Mouse (Mus musculus): ENCODE results near the gene Pabpc1l. TPM values are rescaled to one million over a fixed set of nuclear protein-coding genes. Genes with fewer than 3 reads are reported as not detected.
A peak's percentile ranks its signal among the peaks of the same experiment; 100 is the strongest.

The Pabpc1l gene
- polyA plus RNA-seq, 1 experiment = 1.0 TPM

- no peak for TF ChIP-seq POLR2A (IDR thresholded peaks at IDR 0.05; ENCODE audit: extremely low read depth, insufficient read depth, low read length)
- no peak for TF ChIP-seq CTCF (IDR thresholded peaks at IDR 0.05; ENCODE audit: extremely low read depth, insufficient read depth, low read length)
- Histone ChIP-seq H3K4me1 (ENCODE audit: control insufficient read depth, insufficient read depth, low read length) (peaks cover 30% of the 10 kb centered on the region), H3K4me3 (ENCODE audit: insufficient read depth, low read length) (no peak overlapping the region), H3K27ac (ENCODE audit: insufficient read depth, low read length) (no peak overlapping the region)
These were observed 20.7 kb upstream of the Pabpc1l start for GRCm38 (mm10) chr2:164004503-164004902.

DNA sequence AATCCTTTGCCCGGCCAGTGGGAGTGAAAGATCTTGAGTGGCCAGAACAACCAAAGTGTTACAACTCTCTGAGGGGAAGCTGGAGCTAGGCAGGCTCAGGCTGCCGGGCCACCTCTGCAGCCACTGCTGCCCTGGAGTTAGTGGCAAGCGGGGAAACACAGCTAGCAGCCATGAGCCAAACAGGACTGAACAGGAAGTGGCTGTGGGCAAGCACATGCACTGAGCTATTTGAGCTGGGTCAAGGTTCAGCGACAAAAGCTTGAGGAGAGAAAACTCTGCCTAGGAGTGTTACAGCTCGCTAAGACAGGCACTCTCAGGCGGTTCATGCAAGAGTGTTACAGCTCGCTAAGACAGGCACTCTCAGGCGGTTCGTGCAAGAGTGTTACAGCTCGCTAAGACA, 18.3 kb upstream of the Pabpc1l start:
- Histone ChIP-seq H3K4me1 (ENCODE audit: control insufficient read depth, insufficient read depth, low read length) (peaks cover 25% of the 10 kb centered on the region; the same call in 1 of the 2 replicates), H3K27ac (ENCODE audit: insufficient read depth, low read length) (no peak overlapping the region), H3K4me3 (ENCODE audit: insufficient read depth, low read length) (no peak overlapping the region)
- TF ChIP-seq CTCF (IDR thresholded peaks at IDR 0.05; ENCODE audit: extremely low read depth, insufficient read depth, low read length) (no peak), POLR2A (IDR thresholded peaks at IDR 0.05; ENCODE audit: extremely low read depth, insufficient read depth, low read length) (no peak)

DNA sequence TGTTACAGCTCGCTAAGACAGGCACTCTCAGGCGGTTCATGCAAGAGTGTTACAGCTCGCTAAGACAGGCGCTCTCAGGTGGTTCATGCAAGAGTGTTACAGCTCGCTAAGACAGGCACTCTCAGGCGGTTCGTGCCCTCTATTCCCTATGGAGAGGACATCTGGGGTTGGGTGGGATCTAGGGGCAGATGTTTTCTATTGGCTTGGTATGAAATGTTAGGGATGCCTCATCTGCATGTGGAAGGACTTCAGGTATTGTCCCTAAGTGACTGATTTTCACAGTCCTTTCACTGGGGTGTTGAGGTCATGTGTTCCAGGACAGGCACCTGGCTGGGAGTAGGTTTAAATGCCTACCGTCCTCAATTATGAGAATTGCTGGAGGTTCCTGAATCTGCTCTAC, 17.7 kb upstream of the Pabpc1l start:
- H3K27ac ChIP-seq (ENCODE audit: insufficient read depth, low read length) = peak overlapping the region; percentile 49; the same call in 1 of the 2 replicates
- TF ChIP-seq CTCF (IDR thresholded peaks at IDR 0.05; ENCODE audit: extremely low read depth, insufficient read depth, low read length) (no peak), POLR2A (IDR thresholded peaks at IDR 0.05; ENCODE audit: extremely low read depth, insufficient read depth, low read length) (no peak)
- H3K4me3 ChIP-seq (ENCODE audit: insufficient read depth, low read length) = no peak overlapping the region

GRCm38 (mm10) chr2:164007987-164008545, 17.2 kb upstream of the Pabpc1l start:
- TF ChIP-seq CTCF (IDR thresholded peaks at IDR 0.05; ENCODE audit: extremely low read depth, insufficient read depth, low read length) (no peak), POLR2A (IDR thresholded peaks at IDR 0.05; ENCODE audit: extremely low read depth, insufficient read depth, low read length) (no peak)
- H3K4me3 ChIP-seq (ENCODE audit: insufficient read depth, low read length) = no peak overlapping the region
- H3K27ac ChIP-seq (ENCODE audit: insufficient read depth, low read length) = peak overlapping the region; percentile 49; the same call in 1 of the 2 replicates
- peaks cover 19% of the 10 kb centered on the region; the same call in 1 of the 2 replicates for H3K4me1 ChIP-seq (ENCODE audit: control insufficient read depth, insufficient read depth, low read length)

More for the DNA sequence above, 17.7 kb upstream of the Pabpc1l start:
- H3K4me1 ChIP-seq (ENCODE audit: control insufficient read depth, insufficient read depth, low read length) = peaks cover 23% of the 10 kb centered on the region; the same call in 1 of the 2 replicates

DNA sequence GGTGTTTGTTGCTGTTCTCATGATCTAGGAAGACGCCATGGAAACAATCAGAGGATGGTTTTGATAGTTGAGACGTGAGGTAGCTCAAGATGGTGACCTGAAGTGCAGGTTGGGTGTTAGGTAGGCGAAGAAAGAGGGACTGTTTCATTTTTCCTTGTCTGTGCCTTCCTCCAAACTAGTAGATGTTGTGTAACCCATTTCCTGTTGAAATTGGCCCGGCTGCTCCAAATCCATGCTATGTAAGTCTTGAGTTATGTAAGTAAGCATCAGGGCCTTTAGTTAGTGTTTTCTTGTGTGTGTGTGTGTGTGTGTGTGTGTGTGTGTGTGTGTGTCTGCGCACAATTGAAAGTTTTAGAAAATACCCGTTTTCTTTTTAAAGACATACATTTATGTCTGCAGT, 16.0 kb upstream of the Pabpc1l start:
- H3K27ac ChIP-seq (ENCODE audit: insufficient read depth, low read length) = peak overlapping the region; percentile 82
- H3K4me1 ChIP-seq (ENCODE audit: control insufficient read depth, insufficient read depth, low read length) = peaks cover 17% of the 10 kb centered on the region; the same call in 1 of the 2 replicates
- H3K4me3 ChIP-seq (ENCODE audit: insufficient read depth, low read length) = no peak overlapping the region
- TF ChIP-seq CTCF (IDR thresholded peaks at IDR 0.05; ENCODE audit: extremely low read depth, insufficient read depth, low read length) (no peak), POLR2A (IDR thresholded peaks at IDR 0.05; ENCODE audit: extremely low read depth, insufficient read depth, low read length) (no peak)

DNA sequence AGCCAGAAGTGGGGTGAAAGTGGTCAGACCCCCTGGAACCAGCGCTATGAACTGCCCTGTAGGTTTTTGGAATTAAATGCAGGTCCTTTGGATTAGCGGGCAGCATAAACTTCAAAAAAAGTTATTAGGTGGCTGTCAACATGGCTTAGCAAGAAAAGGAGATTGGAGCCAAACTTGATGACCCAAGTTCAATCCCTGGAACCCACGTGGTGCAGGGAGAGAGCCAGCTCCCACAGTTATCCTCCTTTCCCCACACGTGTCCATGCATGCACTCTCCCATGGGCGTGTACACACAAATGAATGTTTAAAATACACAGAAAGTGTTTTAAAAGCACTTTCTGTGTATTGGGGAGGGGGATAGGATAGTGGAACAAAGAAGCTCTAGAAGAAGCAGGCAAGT, 14.8 kb upstream of the Pabpc1l start:
- Histone ChIP-seq H3K27ac (ENCODE audit: insufficient read depth, low read length) (no peak overlapping the region), H3K4me3 (ENCODE audit: insufficient read depth, low read length) (no peak overlapping the region), H3K4me1 (ENCODE audit: control insufficient read depth, insufficient read depth, low read length) (peaks cover 14% of the 10 kb centered on the region; the same call in 1 of the 2 replicates)
- TF ChIP-seq POLR2A (IDR thresholded peaks at IDR 0.05; ENCODE audit: extremely low read depth, insufficient read depth, low read length) (no peak), CTCF (IDR thresholded peaks at IDR 0.05; ENCODE audit: extremely low read depth, insufficient read depth, low read length) (no peak)

- no peak overlapping the region for H3K27ac ChIP-seq (ENCODE audit: insufficient read depth, low read length)
- peaks cover 14% of the 10 kb centered on the region; the same call in 1 of the 2 replicates for H3K4me1 ChIP-seq (ENCODE audit: control insufficient read depth, insufficient read depth, low read length)
- H3K4me3 ChIP-seq (ENCODE audit: insufficient read depth, low read length) = no peak overlapping the region
- TF ChIP-seq POLR2A (IDR thresholded peaks at IDR 0.05; ENCODE audit: extremely low read depth, insufficient read depth, low read length) = no peak
- TF ChIP-seq CTCF (IDR thresholded peaks at IDR 0.05; ENCODE audit: extremely low read depth, insufficient read depth, low read length) = no peak
These were observed 14.3 kb upstream of the Pabpc1l start for GRCm38 (mm10) chr2:164010944-164011343.

DNA sequence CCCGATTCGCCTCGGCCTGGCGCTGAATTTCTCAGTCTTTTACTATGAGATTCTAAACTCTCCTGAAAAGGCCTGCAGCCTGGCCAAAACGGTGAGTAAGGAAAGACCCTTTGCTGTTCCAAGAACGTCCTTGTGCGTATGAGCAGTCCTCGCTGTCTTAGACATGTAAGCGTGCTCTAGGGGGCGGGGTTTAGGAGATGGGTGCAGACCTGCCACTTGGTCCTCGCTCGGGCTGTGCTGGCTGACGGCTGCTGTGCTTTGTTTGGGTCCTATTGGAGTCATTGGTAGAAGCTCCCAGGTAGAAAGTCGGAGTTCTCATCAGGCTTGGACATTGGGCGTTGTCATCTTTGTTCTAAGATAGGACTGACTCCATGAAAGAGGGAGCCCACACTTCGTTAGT, 9.9 kb upstream of the Pabpc1l start:
- H3K27ac ChIP-seq (ENCODE audit: insufficient read depth, low read length) = no peak overlapping the region
- no peak overlapping the region for H3K4me3 ChIP-seq (ENCODE audit: insufficient read depth, low read length)
- H3K4me1 ChIP-seq (ENCODE audit: control insufficient read depth, insufficient read depth, low read length) = peaks cover 1% of the 10 kb centered on the region; the same call in 1 of the 2 replicates
- no peak for TF ChIP-seq POLR2A (IDR thresholded peaks at IDR 0.05; ENCODE audit: extremely low read depth, insufficient read depth, low read length)
- TF ChIP-seq CTCF (IDR thresholded peaks at IDR 0.05; ENCODE audit: extremely low read depth, insufficient read depth, low read length) = no peak

- Histone ChIP-seq H3K27ac (ENCODE audit: insufficient read depth, low read length) (no peak overlapping the region), H3K4me1 (ENCODE audit: control insufficient read depth, insufficient read depth, low read length) (0 out of 2 replicates have a peak, but pooled peaks cover 1% of the 10 kb centered on the region), H3K4me3 (ENCODE audit: insufficient read depth, low read length) (no peak overlapping the region)
- TF ChIP-seq POLR2A (IDR thresholded peaks at IDR 0.05; ENCODE audit: extremely low read depth, insufficient read depth, low read length) (no peak), CTCF (IDR thresholded peaks at IDR 0.05; ENCODE audit: extremely low read depth, insufficient read depth, low read length) (peak; percentile 13; the same call in 1 of the 2 replicates)
These were observed 6.3 kb upstream of the Pabpc1l start for GRCm38 (mm10) chr2:164018910-164019309.

DNA sequence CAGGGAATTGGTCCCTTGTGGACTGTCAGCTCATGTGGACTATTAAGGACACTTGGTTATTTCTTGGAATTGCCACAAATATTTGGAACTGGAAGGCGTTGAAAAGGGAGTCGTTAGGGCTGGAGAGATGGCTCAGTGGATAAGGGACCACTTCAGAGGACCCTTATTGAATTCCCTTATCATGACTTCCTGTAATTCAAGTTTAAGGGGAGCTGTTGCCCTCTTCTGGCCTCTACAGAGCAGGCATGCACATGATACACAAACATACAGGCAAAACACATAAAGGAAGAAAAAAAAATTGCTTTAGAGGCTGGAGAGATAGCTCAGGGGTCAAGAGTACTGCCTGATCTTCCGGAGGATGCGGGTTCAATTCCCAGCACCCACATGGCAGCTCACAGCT, 5.3 kb upstream of the Pabpc1l start:
- 0 out of 2 replicates have a peak, but pooled peaks cover 1% of the 10 kb centered on the region for H3K4me1 ChIP-seq (ENCODE audit: control insufficient read depth, insufficient read depth, low read length)
- TF ChIP-seq CTCF (IDR thresholded peaks at IDR 0.05; ENCODE audit: extremely low read depth, insufficient read depth, low read length) (0 out of 2 replicates have a peak, but pooled peaks have one; percentile 13), POLR2A (IDR thresholded peaks at IDR 0.05; ENCODE audit: extremely low read depth, insufficient read depth, low read length) (no peak)
- H3K27ac ChIP-seq (ENCODE audit: insufficient read depth, low read length) = no peak overlapping the region
- no peak overlapping the region for H3K4me3 ChIP-seq (ENCODE audit: insufficient read depth, low read length)
